Mouse (Mus musculus) WW6 (cell line): ENCODE results near the gene Hus1b.

Experiments
- DNase-seq: peaks from one replicate; pipeline ENCODE4 v3.0.0-alpha.2; 2013; ENCODE audit warnings: low read depth, low spot score

Gene Hus1b

DNA sequence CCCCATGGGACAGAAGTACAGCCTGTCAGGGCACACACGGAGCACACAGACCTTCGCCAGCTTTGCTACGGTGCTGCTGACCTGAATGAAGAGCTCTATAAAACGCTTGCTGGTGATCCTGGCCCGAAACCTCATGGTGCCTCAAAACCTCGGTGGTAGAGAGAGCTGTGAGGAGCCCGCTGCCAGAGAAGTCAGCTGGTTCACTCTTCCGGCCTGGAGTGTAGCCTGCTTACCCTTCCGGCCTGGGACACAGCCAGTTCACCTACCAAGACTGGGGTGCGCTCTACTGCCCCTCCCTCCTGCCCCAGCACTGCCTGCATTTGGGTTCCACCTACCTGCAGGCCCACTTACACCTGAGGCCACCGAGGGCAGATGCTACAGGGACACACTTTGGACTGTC lies at the start of gene Hus1b:
TSS of gene Hus1b (minus strand) at position 220 of the 400 bp plus-strand sequence.
- DNase-seq, result peak; percentile 22

DNA sequence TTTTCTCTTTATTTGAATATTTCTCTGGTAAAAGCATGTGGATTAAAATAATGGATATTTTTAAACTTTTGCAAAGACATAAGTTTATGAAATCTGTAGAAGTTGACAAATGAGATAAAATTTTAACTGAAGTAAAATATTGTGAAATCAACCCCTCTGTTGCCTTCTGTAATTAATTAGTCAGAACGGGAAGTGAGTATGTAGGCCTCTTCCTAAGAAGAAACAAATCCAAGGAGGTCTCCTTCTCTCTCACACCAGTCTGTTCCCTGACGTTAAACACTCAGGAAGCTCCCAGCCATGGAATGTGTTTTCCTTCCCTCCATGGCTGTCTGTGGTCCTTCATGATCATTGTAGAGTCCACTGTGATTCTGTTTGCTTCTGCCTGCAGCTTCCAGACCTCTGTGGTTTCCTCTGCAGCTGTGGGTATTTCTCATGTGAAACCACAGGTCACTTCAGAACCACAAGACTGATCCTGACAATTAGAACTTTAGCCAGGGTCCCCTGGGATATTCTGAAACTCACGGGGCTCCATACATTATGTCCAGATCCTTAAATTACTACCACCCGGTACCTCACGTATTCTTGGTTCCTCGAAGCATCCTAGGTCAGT lies 46.8 kb upstream of the Hus1b start:
- no peak for DNase-seq

DNA sequence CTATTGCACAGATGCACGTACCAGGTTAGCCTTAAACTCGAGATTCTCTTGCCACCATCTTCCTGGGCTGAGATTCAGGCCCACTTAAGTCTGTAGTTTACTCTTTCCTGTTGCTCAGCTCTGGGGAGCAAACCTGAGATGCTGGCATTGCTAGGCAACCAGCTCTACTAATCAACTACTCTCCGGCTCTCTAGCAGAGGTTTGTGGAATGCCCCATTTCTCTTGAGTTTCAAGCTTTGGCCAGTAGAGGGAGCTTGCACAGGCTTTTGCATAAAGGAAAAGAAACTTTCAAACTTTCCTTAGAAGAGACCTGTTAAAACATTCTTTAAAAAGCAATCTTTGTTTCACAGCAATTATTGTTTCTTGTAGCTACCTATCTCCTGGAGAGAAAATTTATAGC lies 46.3 kb upstream of the Hus1b start:
- no peak for DNase-seq

DNA sequence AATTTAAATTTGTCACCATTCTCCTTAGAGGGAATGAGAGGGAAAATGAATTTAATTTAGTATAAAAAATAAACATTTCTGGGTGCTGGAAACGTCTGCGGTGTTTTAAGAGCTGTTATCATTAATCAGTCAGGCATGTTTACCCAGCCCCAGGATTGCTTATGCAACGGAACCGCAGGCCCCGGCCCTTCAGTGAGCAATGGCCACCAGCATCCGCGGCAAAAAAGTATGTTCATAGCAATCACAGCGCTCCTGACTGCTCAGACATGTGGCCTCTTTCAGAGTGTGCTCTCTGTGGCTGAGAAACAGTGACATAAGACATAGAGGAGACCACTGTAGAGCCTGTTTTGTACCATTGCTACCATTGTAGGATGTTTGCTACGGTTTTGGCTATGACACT lies 42.7 kb upstream of the Hus1b start:
- DNase-seq, result no peak

DNA sequence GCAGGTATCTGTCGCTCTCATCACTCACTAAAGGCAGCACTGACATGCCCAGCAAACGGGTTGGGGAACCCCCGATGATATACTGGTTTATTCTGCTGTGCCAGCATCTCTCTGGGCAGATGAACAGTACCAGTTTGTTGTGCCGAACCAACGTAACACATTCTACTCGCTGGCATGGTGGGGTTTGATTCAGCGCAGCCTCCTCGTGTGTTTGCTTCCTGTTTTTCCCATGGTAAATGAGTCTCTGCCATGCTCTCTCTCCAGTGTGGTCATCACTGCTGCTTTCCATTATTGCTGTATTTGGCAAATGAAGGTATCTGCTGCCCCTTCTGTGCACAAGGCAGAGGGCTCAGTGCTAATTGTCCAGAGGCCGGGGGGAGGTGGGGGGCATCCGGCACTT lies 42.2 kb upstream of the Hus1b start:
- DNase-seq, result no peak

DNA sequence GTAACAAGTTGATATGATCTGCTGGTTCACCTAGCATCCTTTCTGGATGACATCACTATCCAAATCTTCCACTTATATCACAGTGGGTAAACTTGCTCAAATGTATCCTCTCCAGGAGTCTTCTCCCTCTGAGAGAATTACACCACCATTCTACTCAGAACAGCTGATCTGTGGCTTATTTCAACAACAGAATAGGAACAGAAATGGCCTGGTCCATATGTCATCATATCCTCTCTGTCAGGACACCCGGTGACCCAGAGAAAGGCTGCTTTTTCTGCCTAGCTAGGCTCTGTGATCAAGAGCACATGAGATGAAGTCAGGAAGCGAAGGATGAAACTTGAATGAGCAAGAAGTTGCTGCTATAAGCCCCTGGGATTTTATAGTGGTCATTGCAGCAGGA lies 40.1 kb upstream of the Hus1b start:
- no peak for DNase-seq

DNA sequence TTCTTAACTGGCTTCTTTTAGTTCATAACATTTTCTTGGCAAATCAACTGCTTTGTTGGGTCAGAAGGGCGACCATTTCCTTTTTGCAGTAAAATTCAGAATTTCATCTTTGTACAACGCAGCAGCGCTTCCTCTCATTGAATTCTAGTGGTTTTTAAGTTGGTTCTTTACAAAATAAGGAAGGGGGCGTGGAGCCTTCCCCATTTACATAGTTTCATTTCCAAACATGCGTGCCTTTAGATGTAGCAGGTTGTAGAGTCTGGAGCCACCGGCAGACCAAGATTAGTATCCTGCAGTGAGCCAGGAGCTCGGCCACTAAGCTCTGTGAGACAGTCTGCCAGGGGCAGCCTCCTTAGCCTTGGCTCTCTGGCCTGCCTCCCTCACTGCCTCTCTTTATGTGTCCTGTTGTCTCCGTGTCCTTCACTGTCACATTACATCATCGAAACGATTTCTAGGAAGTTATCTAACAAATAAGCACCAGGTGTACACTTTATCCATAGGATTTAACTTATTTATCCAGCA lies 39.4 kb upstream of the Hus1b start:
- no peak for DNase-seq

DNA sequence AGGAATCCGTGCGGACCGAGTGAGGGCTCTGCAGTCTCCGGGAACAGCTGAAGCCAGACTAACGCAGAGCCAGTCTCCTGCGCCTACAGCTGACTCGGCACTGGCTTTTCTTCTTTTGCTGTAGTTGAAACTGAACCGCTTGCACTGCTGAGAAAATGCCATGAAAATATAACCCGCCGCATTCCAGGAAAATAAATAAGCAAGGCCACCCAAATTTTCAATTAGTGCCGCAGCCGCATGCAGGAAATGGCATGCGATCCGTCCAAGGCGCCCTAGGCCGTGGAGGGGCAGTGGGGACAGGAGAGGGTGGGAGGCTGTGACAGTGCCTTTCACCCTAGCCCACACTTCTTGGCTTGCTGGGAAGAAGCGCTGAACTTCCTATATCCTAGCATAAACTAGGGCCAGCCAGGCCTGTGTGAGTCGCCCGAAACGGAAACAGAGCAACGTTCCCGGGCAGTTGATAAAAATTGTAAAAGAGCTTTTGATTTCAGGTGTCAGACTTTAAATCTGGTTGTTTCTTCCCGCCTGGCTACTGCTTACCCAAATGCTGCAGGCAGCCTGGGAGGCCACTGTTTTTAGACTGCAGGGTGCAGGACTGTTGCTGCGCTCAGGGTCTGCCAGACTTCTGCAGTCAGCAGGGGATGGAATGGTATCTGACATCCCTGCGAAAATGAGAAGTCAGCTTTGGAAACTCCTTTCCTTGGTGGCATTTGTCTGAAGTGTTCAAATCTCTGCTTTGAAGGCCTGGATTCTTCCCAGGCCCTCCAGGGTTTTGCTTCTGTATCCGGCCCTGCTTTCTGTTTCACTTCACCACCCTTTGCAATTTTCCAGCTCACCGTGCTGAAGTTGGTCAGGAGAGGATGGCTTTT lies 38.3 kb upstream of the Hus1b start:
- no peak for DNase-seq

DNA sequence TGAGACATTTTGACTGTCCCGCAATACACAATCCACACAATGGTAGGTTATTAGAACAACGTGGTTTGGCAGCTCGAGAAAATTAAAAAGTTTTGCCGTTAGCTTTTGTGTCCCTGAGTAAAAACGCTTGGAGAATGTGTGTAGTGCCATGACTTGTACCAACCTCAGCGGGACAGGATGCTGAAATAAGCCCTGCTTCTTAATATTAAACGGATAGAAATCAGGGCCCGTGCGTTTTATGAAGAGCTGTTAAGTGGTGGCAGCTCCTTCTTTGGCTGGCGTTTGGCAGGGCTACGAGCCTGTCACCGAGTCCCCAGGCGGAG lies 37.7 kb upstream of the Hus1b start:
- DNase-seq, result no peak

DNA sequence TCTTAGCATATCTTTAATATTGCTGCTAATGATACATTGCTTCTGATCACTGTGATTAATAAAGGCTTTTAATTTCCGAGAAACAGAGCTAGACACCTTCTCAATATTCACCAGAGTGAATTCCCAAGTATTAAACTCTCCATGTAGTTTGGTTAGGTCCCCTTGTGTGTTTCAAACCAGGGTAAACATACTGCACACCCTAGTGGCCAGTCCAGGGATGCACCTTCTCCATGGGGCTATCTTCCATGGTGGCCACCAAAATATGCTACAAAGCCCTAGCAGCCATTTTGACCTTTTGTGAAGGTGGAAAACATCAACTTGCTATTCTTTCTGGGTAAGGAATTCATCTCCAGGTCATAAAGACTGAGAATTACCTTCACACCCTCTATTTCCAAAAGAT lies 34.1 kb upstream of the Hus1b start:
- DNase-seq, result no peak

DNA sequence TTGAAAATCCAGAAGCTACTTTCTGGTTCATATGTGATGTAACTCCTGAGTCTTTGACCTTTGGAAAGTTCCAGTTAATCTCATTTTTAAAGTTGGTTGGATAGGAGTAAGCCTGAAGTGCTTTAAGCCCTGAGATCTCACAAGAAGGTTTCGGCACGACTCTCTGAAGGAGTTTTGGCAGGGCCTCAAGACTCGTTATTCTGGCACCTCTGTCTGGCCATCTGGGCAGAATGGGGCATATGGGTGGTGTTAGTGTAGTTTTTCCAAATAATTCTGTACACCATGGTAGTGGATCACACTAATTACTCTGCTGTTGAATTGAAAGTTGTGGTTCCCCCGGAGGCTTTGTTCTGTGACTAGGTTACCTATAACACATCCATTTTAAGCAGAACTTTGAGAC lies 30.7 kb upstream of the Hus1b start:
- DNase-seq, result no peak

DNA sequence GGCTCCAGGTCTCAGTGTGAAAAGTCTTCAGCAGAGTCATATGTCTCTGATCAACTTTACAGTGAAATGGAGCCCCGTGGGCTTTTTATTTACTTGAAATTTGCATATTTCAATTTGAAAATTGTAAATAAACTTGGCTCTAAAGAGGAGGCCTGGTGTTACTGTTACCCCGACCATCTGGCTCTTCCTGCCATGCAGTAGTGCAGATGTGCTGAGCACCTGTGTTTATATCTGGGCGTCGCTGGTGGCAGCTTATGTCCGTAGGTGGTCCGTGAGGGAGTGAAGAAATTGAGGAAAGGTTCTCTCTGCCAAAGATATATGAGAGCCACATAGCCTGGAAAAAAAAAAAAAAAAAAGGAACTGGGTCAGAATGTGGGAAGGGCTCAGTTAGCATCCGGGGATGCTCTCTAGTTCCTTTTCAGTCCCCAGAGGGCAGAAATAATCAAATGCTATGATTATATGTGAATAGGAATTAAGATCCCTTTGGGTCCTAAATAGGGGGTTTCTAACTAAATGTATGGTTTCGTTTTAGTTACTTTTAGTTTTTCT lies 29.1 kb upstream of the Hus1b start:
- DNase-seq, result no peak

DNA sequence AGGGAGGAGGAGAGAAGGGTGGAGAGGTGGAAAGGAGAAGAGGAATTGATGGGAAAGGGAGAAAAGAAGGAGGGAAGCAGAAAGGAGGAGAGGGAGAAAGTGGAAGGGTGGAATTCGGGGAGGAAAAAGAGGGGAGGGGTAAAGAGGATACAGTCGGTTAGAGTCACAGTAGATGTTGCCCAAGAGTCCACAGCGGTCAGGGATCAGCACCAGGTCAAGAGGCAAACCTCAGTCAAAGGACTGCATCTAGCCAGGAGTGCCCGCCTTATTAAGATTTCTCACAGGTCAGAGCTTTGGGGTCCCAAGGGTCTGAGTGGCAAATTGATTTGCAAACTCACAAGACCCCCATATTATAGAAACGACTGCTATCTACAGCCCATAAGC lies 26.7 kb upstream of the Hus1b start:
- DNase-seq, result no peak

DNA sequence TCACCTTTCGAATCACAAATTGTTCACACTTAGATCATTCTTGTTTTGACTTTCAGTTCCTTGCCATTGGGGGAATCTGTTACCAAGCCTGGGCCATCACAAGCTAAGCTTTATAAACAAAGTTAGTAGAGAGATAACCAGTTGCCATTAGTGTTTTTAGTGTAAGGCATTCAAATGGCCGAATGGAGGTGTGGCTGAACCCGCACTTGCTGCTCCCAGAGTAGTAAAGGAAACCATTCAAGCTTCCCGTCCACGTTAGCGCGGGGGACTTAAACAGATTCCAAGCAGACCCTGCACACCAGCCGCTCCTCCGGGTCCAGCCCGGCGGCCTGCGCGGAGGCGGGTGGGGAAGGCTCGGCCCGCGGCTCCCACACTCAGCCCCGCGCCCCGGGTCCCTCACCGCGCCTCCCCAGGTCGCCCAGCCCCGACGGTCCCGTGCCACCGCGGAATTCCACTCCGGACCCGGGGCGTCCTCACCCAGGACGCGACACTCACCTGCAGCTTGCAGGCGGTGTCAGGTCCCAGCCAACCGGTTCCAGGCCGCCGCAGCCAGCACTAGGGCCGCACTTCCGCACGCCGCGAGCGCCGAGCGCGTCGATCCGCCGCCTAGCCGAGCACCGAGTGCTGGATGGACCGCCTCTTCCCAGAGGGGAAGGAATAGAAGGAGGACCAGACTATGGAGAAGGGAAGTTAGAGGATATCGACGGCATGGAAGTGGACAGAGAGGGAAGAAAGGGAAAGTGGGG lies 26.1 kb upstream of the Hus1b start, which contains the start of the genes Exoc2 and Gm5447:
TSS of gene Exoc2 (minus strand) at position 593 of the 746 bp plus-strand sequence.
TSS of gene Gm5447 (plus strand) at position 704 of the 746 bp plus-strand sequence.
- DNase-seq, result peak; percentile 66

DNA sequence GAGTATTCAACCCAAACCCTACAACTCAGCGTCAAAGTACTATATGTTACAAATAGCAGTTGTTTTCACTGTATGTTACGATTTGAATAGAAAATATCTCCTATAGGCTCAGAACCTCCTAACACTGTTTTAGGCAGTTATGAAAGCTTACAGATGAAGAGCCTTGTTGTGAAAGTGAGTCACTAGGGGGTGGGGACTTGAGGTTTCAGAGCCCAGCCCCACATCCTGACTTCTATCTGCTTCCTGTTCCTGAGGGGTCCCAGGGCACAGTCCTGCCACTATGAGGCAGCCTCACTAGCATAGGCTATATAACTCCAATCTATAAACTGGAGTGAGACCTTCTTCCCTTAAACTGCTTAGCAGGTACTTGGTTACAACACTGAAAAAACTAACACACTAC lies 24.5 kb upstream of the Hus1b start:
- no peak for DNase-seq

DNA sequence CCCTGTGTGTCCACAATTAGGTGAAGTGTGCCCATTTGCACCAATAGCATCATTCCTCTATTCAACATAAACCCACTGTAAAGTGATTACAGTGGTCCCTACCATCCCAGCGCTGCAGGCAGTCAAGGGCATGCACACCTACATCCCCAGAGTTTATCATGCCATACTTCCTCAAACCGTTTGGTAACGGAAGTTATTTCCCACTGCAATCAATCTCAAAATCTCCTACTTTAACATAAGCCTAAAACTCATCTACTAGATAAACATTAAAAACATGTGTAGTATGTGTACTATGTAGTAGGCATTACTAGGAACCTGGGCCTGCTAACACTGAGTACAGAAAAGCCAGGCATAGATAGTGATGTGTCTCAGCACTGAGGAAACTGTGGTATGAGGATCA lies 23.5 kb upstream of the Hus1b start:
- no peak for DNase-seq

DNA sequence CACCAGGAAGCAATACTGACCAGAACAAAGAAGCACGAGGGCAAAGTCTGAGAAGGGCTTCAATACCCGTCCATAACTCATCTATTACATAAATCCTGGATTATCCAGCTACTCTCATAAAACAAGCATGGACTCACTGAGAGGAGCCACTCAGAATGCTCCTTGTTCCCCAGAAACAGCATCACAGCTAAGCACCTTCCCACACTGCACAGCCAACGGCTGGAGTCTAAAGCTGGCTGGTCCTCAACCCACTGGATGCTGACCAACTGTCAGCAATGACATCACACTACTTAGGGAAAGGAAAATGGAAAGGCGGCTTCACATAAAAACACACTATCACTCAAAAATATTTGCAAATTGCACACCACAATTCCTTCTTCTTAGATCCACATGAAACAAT lies 20.8 kb upstream of the Hus1b start:
- DNase-seq, result no peak

DNA sequence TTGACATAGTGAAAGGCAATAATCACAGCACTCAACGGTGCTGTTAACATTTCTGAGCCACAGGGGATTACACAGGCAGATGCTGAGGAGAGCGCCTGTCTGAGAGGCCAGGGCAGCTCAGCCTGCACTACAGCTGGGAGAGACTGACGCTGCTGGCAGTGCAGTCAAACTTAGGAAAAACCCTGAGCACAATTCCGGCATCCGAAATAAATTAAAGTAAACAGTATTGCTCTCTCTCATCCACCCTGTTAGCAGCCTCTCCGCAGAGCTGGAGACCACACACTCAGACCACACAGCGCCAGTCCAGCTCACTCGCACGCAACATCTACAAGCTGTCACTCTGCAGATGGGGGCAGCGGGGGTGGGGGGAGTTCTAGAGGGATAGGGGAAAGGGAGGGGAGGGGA lies 18.9 kb upstream of the Hus1b start:
- DNase-seq, result no peak

DNA sequence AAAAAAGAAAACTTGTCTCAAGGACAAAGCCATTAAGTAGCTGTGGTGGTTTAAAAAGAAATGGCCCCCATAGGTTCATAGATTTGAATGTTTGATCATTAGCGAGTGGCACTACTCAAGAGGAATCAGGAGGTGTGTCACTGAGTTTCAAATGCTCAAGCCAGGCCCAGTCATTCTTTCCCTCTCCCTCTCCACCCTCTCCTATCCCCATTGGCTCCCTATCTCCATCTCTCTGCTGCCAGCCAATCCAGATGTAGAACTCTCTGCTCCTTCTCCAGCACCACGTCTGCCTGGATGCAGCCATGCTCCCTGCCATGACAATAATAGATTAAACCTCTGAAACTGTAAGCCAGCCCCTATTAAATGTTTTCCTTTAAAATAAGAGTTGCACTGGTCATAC lies 14.4 kb upstream of the Hus1b start:
- no peak for DNase-seq

DNA sequence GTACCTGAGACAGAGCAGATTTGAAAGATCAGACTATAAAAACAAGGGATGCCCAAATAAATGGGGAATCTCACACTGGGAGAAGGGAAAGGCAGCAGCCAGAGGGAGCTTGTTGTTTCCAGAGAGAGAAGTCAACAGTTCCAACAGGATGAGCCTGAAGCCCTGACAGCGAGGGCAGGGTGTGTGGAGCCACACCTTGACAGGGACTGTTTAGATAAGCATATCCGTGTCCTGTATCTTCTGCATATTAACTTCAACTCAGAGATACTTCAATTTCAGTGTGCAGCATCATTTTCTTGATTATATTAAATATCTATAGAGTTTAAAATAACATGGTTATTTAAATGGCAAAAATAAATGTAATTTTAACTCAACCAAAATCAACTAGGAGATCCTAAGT lies 13.2 kb upstream of the Hus1b start:
- no peak for DNase-seq

DNA sequence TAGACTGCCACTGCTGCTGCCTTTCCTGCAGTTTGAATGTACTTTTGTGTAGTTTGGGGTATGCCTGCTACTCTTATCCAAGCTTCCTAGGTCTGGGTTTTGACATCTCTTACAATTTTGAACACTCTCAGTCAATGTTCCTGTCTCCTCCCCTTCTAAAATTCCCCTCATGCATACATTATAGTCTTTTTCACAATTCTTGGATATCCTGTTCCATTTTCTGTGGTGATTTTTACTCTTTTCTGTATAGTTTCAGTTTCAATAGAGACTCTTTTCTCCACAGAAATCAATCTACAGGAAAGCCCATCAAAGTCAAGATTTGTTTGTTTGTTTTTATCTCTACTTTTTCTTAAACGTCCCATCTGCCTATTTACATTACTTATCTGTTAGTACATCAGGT lies 6.0 kb upstream of the Hus1b start:
- DNase-seq, result no peak

DNA sequence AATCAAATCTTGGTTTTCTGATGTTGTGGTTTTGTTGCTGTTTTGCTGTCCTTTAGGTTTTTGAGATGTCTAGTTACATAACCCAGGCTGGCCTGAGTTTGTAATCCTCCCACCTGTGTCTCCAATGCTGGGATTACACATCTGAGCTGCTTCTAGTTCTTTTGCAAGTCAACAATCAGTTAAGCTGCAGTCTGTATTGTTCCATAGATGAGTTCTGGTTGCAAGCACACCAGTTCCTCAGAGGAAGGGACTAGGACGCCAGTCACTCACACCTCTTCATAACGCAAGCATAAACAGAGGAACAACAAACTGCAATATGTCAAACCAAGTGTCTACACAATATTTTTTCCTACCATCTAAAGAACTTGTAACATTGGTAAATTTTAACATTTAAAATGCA lies 4.5 kb upstream of the Hus1b start:
- no peak for DNase-seq
